Mouse (Mus musculus) testis, adult 2 months (tissue): ENCODE data around the gene Ebp. TPM values are rescaled to one million over a fixed set of nuclear protein-coding genes. Genes with fewer than 3 reads are reported as not detected.

Experiments
- H3K27ac ChIP-seq: fragments of 200-500 bp; 2 replicates; pipeline ENCODE4 v1.5.1; 2012; ENCODE audit warnings: low read depth, low read length; ENCODE audit not compliant: control insufficient read depth, insufficient read depth
- H3K27me3 ChIP-seq: fragments of 200-500 bp; 2 replicates; pipeline ENCODE4 v1.6.1; 2012; ENCODE audit warnings: mild to moderate bottlenecking, low read length, moderate library complexity; ENCODE audit not compliant: control insufficient read depth, insufficient read depth
- H3K36me3 ChIP-seq: fragments of 200-500 bp; 2 replicates; pipeline ENCODE4 v1.6.1; 2012; ENCODE audit warnings: mild to moderate bottlenecking, low read length; ENCODE audit not compliant: control insufficient read depth, insufficient read depth
- H3K4me1 ChIP-seq: fragments of 200-500 bp; 2 replicates; pipeline ENCODE4 v1.6.1; 2012; ENCODE audit warnings: low read length; ENCODE audit not compliant: control insufficient read depth, insufficient read depth
- H3K4me3 ChIP-seq: fragments of 200-500 bp; 2 replicates; pipeline ENCODE4 v1.5.1; 2012; ENCODE audit warnings: low read depth, mild to moderate bottlenecking, low read length, moderate library complexity, mixed read lengths; ENCODE audit not compliant: control insufficient read depth
- CTCF ChIP-seq: fragments of 200-500 bp; IDR thresholded peaks from 2 replicates; pipeline ENCODE4 v1.5.1; 2012; ENCODE audit warnings: low read depth, mild to moderate bottlenecking, inconsistent platforms, low read length, moderate library complexity; ENCODE audit not compliant: control insufficient read depth, insufficient read depth, insufficient replicate concordance
- POLR2A ChIP-seq: fragments of 200-500 bp; IDR thresholded peaks from 2 replicates; pipeline ENCODE4 v1.6.1; 2012; ENCODE audit warnings: low read depth, mild to moderate bottlenecking, inconsistent platforms, low read length, moderate library complexity; ENCODE audit not compliant: control insufficient read depth
- polyA plus RNA-seq: library from polyadenylated mRNA; depleted of rRNA; stranded (reverse); fragments of >200 nt; gene quantifications from 2 replicates; pipeline ENCODE4 v1.2.3, GENCODE M21; 2012; rRNA removed

Gene Ebp
- polyA plus RNA-seq, 1 experiment: 15.2 TPM

DNA sequence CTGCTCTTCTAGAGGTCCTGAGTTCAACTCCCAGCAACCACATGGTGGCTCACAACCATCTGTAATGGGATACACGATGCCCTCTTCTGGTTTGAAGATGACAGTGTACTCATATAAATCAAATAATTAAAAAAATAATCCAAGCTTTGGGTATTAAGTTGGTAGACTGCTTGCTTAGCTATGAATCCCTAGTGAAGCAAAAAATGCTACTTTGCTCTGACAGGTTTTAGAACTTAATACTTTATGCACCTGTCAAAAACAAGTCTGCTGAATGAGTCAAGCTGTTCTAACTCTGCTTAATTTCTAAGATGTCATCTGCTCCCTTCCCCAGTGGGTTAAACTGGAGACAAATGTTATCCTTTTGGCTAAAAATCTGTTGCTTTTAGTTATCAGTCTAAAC, 53.8 kb downstream of the Ebp start:
- TF ChIP-seq CTCF (no peak), POLR2A (no peak)
- Histone ChIP-seq H3K4me1 (peaks cover 4% of the 10 kb centered on the region), H3K27ac (no peak overlapping the region), H3K4me3 (no peak overlapping the region), H3K36me3 (no peaks in the 10 kb centered on the region), H3K27me3 (no peaks in the 10 kb centered on the region)

DNA sequence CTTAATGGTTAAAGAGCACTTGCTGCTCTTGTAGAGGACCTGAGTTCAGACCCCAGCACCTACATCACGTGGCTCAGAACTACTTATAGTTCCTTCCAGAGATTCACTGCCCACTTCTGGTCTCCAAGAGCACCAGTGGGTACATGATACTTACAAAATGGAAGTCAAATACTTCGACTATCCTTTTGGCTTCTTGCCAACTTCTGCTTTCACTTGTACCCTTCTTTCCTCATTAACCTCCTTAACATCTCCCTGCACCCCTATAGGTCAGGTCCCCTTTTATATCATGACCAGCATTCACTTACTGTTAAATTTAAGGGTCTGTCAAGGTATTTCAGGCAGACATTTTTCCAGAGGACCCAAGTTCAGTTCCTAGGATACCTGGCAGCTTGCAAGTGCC, 57.4 kb downstream of the Ebp start:
- Histone ChIP-seq H3K27ac (no peak overlapping the region), H3K27me3 (no peaks in the 10 kb centered on the region), H3K36me3 (no peaks in the 10 kb centered on the region), H3K4me3 (no peak overlapping the region), H3K4me1 (peaks cover 3% of the 10 kb centered on the region; the same call in 1 of the 2 replicates)
- TF ChIP-seq POLR2A: no peak
- no peak for TF ChIP-seq CTCF

Other genes with a start within 250 kb of the Ebp start
- 63.1 and 65.4 TPM in 2 replicates for gene Hdac6, start 245.6 kb downstream of the Ebp start, polyA plus RNA-seq
- 16.8 and 22.1 TPM in 2 replicates for gene Gata1, start 215.4 kb downstream of the Ebp start, polyA plus RNA-seq
- not detected in 2 replicates for gene Glod5, start 175.0 kb downstream of the Ebp start, polyA plus RNA-seq
- 8.1 and 10.0 TPM in 2 replicates for gene Suv39h1, start 118.8 kb downstream of the Ebp start, polyA plus RNA-seq
- gene Was, start 103.0 kb downstream of the Ebp start, polyA plus RNA-seq: 0.13 and 0.20 TPM in 2 replicates
- 70.5 and 78.2 TPM in 2 replicates for gene Wdr13, start 60.6 kb downstream of the Ebp start, polyA plus RNA-seq
- 18.4 and 19.6 TPM in 2 replicates for gene Rbm3, start 47.6 kb downstream of the Ebp start, polyA plus RNA-seq
- 16.7 and 18.2 TPM in 2 replicates for gene Tbc1d25, start 17.3 kb downstream of the Ebp start, polyA plus RNA-seq
- gene Porcn, start 13.0 kb upstream of the Ebp start, polyA plus RNA-seq: 14.0 and 20.0 TPM in 2 replicates
- 4.9 and 5.5 TPM in 2 replicates for gene Ftsj1, start 58.9 kb upstream of the Ebp start, polyA plus RNA-seq
- 19.9 and 34.6 TPM in 2 replicates for gene Slc38a5, start 77.6 kb upstream of the Ebp start, polyA plus RNA-seq
- gene Ssxb10, start 133.9 kb upstream of the Ebp start, polyA plus RNA-seq: 0.17 TPM in 1 of 2 replicates, not detected in the other
- not detected in 2 replicates for gene Ssxb9, start 173.5 kb upstream of the Ebp start, polyA plus RNA-seq
- 2.8 and 3.4 TPM in 2 replicates for gene Ssxb1, start 219.8 kb upstream of the Ebp start, polyA plus RNA-seq